Mouse (Mus musculus) thymus, adult 18-20 months (tissue): ENCODE data around the gene Prkcg.

Experiments used
- DNase-seq, 2 experiments: peaks; one replicate each; pipeline ENCODE4 v3.0.0; 2022; ENCODE audit warnings: mixed read lengths in 2 of 2

Gene Prkcg

GRCm38 (mm10) chr7:3367569-3367968, 78.6 kb downstream of the Prkcg start:
- no peak for DNase-seq

GRCm38 (mm10) chr7:3368311-3368710, 79.3 kb downstream of the Prkcg start:
- no peak for DNase-seq

GRCm38 (mm10) chr7:3369189-3369588, 80.2 kb downstream of the Prkcg start:
- no peak for DNase-seq

- DNase-seq: no peak
Measured at GRCm38 (mm10) chr7:3370407-3370806, 81.4 kb downstream of the Prkcg start.

GRCm38 (mm10) chr7:3372376-3372775, 83.4 kb downstream of the Prkcg start:
- DNase-seq: no peak

- no peak for DNase-seq
Measured at GRCm38 (mm10) chr7:3373754-3374153, 84.8 kb downstream of the Prkcg start.

- DNase-seq: no peak
Measured at GRCm38 (mm10) chr7:3376831-3377230, 87.9 kb downstream of the Prkcg start.
